Mouse (Mus musculus): Measurements from ENCODE around the gene Ddx54. TPM values are rescaled to one million over a fixed set of nuclear protein-coding genes. Genes with fewer than 3 reads are reported as not detected.

The Ddx54 gene
- polyA plus RNA-seq, 1 experiment: 126 TPM

DNA sequence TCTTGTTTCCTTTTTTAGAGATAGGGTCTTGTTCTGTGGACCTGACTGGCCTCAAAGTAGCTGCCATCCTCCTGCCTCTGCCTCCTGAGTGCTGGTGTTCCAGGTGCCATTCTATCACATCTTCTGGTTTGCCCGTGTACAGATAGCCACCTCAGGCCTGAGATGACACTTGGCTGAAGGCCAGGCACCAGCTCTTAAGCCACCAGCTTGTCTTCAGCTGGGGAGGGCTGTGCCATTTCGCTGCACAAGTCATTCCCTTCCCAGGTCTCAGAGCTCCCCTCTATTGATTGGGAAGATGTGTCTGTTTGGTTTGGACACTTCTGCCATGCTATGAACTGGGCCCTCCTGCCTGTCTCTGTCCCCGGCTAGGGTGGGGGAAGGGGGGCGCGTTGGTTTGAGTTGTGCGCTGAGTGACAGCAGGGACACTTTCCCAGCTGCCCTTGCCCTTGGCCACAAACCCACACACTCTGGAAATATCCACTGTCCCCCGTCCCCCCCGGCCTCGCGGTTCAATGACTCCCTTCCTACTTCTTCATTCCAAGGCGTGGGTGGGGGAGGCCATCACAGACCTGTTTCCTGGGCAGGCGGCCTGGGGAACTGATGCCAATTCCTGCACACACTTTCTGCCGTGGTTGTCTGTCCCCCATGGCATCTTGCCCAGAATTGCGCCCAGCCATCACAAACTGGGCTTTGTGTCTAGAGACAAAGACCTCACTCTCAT lies 31.0 kb downstream of the Ddx54 start:
- no peak for TF ChIP-seq GATA1 (IDR thresholded peaks at IDR 0.05; ENCODE audit: low read length)

- TF ChIP-seq GATA1 (IDR thresholded peaks at IDR 0.05; ENCODE audit: low read length): no peak
Observed at GRCm38 (mm10) chr5:120644227-120644626, 31.7 kb downstream of the Ddx54 start.

GRCm38 (mm10) chr5:120645851-120646250 lies 33.3 kb downstream of the Ddx54 start:
- no peak for TF ChIP-seq GATA1 (IDR thresholded peaks at IDR 0.05; ENCODE audit: low read length)

DNA sequence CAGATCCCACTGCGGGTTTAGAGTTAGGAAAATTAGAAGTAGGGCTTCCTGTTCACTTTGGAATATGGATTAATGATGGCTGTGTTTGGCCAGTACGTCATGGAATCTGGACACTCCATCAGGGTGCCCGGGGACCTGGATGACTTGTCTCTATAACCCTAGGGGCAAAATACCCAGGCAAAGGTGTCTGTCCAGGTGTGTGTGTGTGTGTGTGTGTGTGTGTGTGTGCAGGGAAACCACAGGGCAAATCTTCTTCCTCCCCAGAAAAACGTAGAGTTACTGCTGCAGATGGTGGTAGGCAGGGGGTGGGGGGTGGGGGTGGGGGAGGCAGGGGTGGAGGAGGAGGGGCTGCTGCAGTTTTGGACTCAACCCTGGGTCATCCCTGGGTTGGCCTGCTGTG lies 34.8 kb downstream of the Ddx54 start:
- TF ChIP-seq GATA1 (IDR thresholded peaks at IDR 0.05; ENCODE audit: low read length): no peak

DNA sequence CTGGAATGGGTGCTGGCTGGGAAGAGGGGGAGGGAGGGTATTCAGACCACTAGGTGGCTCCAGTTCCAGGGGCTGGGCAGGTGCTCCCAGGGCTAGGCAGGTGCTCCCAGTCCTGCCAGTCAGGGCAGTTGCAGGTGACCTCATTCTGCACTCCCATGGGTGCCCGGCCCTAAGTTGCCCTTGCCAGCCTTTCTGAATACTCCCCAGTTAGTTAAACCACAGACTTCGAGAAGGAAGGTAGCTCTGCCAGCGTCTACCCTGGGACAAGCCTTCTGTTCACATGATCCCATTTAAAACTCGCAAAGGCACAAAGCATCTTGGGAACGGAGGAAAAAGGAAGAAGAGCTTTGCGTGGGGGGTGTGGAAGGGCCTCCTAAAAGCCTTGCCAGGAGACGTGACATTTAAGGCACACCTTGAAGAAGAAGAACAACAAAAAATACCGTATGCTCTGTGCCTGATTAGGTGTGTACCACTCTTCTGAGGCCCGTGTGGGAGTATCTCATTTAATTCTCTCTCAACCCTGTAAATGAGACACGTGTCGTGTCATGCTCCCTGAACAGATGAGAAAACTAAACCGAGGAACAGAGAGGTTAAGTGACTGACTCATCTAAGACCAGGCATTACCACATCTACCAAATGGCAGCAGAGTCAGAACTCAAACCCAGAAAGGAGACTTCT lies 35.4 kb downstream of the Ddx54 start:
- TF ChIP-seq GATA1 (IDR thresholded peaks at IDR 0.05; ENCODE audit: low read length): no peak

GRCm38 (mm10) chr5:120648569-120649373 lies 36.2 kb downstream of the Ddx54 start, which contains the start of gene Rasal1:
Gene Rasal1 (plus strand): TSS chr5:120648812.
- peak; percentile 88 for TF ChIP-seq GATA1 (IDR thresholded peaks at IDR 0.05; ENCODE audit: low read length)

DNA sequence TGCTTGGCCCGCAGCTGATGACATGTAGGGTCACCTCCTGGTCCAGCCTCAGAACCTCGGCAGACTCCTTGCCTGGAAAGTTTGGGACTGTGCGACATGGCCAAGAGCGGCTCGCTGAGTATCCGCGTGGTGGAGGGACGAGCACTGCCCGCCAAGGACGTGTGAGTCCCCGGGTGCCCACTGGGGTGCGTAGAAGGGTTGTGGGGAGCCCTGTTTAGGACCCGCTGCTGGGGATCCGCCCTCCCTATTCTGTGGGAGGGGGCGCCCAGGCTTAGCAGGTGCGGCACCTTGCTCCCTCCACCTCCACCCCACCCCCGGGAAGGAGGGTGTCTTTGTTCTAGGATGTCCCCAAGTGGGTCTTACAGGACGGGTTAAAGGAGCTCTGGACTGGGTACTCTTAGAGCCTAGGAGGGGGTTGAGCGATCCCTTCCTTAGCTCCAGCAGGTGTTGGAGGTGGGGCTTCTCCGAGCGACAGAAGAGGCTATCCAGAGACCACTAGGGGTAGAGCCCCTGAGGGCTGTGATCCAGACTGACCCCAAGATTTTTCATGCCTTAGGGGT lies 36.9 kb downstream of the Ddx54 start:
- no peak for TF ChIP-seq GATA1 (IDR thresholded peaks at IDR 0.05; ENCODE audit: low read length)

DNA sequence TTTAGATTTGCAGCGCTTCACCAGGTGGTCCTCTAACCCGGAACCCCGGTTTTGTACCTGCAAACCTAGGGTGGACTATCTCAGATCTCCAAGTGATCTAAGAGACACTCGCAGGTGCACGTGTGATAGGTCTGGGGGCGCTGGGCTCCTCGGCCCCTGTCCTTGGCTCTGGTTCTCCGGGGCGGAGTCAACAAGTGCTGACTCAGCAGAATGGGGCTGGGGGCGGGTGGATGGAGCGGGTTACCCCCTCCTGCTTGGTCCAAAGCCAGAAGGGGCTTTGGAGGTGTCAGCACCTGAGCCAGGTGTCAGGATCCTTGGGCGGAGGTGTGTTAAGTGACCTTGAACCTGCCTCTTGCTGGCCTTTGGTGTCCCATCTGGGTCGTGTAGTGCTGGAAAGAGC lies 37.4 kb downstream of the Ddx54 start:
- TF ChIP-seq GATA1 (IDR thresholded peaks at IDR 0.05; ENCODE audit: low read length): no peak

GRCm38 (mm10) chr5:120651230-120651629 lies 38.7 kb downstream of the Ddx54 start:
- TF ChIP-seq GATA1 (IDR thresholded peaks at IDR 0.05; ENCODE audit: low read length): no peak

- no peak for TF ChIP-seq GATA1 (IDR thresholded peaks at IDR 0.05; ENCODE audit: low read length)
Observed at GRCm38 (mm10) chr5:120652915-120653701, 40.6 kb downstream of the Ddx54 start.

GRCm38 (mm10) chr5:120653873-120654272 lies 41.3 kb downstream of the Ddx54 start:
- TF ChIP-seq GATA1 (IDR thresholded peaks at IDR 0.05; ENCODE audit: low read length): no peak

DNA sequence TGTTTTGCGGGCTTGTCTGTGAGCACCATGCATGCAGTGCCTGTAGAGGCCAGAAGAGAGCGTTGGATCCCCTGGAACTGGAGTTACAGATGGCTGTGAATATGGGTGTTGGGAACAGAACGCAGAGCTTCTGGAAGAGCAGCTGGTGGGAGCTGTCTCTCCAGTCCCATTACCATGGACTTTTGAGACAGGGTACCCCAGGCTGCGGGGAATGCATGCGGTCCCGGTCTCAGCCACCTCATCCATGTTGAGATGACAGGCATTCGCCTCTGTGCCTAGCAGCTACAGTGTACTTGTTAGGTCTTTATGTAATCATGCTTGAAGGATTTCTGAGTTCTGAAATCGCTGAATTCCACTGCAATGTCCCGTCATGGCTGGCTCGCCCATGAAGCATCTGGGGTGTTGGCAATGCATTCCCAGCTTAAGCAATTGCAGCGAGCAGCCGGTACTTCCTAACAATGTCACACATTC lies 43.8 kb downstream of the Ddx54 start:
- TF ChIP-seq GATA1 (IDR thresholded peaks at IDR 0.05; ENCODE audit: low read length): no peak

DNA sequence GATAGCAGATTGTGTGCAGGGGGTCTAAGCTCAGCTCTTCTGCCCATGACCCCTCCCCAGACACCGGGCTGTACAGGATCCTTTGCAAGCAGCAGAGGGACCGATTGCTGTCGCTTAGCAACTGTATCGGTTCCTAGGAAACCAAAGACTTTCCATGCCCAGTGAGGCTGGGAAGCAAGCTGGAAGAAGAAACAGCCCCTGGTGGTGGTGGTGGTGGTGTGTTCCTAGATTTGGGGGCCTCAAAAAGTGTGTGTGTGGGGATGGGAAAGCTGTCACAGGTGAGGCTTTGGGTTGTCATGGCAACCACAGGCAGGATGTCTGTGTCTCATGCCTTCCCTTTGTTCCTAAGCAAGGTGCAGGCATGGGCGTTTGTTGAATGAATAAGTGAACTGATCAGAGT lies 48.3 kb downstream of the Ddx54 start:
- no peak for TF ChIP-seq GATA1 (IDR thresholded peaks at IDR 0.05; ENCODE audit: low read length)

- TF ChIP-seq GATA1 (IDR thresholded peaks at IDR 0.05; ENCODE audit: low read length): no peak
Observed at GRCm38 (mm10) chr5:120664888-120665287, 52.3 kb downstream of the Ddx54 start.

GRCm38 (mm10) chr5:120668761-120669160 lies 56.2 kb downstream of the Ddx54 start:
- TF ChIP-seq GATA1 (IDR thresholded peaks at IDR 0.05; ENCODE audit: low read length): no peak

Data from G1E-ER4 (cell line).